Mouse (Mus musculus) limb, embryonic 15.5 days (tissue): Measurements from ENCODE around the gene Dnah5. TPM values are rescaled to one million over a fixed set of nuclear protein-coding genes. Genes with fewer than 3 reads are reported as not detected.

Source experiments
- ATAC-seq: fragments of 200-750 bp; cut with Nextera tagmentation; 2 replicates; pipeline ENCODE4 v1.8.0; 2017; ENCODE audit warnings: low read depth, moderate TSS enrichment; ENCODE audit not compliant: insufficient number of reproducible peaks, low FRiP score, low TSS enrichment
- H3K27ac ChIP-seq: fragments of 300-500 bp; sonication (generic); 2 replicates; pipeline ENCODE4 v1.5.1; 2015; ENCODE audit warnings: moderate library complexity, mild to moderate bottlenecking, inconsistent platforms
- H3K27me3 ChIP-seq: fragments of 300-500 bp; sonication (generic); 2 replicates; pipeline ENCODE4 v1.6.1; 2015; ENCODE audit warnings: inconsistent platforms
- H3K36me3 ChIP-seq: fragments of 300-500 bp; sonication (generic); 2 replicates; pipeline ENCODE4 v1.6.1; 2015; ENCODE audit warnings: inconsistent platforms
- H3K4me1 ChIP-seq: fragments of 300-500 bp; sonication (generic); 2 replicates; pipeline ENCODE4 v1.6.1; 2015; ENCODE audit warnings: inconsistent platforms
- H3K4me2 ChIP-seq: fragments of 300-500 bp; sonication (generic); 2 replicates; pipeline ENCODE4 v1.6.1; 2015; ENCODE audit warnings: mild to moderate bottlenecking, inconsistent platforms
- H3K4me3 ChIP-seq: fragments of 300-500 bp; sonication (generic); 2 replicates; pipeline ENCODE4 v1.5.1; 2015; ENCODE audit warnings: mild to moderate bottlenecking, inconsistent platforms
- H3K9ac ChIP-seq: fragments of 300-500 bp; sonication (generic); 2 replicates; pipeline ENCODE4 v1.6.1; 2015; ENCODE audit warnings: inconsistent platforms
- H3K9me3 ChIP-seq: fragments of 300-500 bp; sonication (generic); 2 replicates; pipeline ENCODE4 v1.6.1; 2016; ENCODE audit warnings: inconsistent platforms
- WGBS: fragments of 180-500 bp; shearing (Covaris S2); methylation state at CpG from one replicate; pipeline ENCODE4 v1.1.7; 2015; 5-methylcytosine and 5-hydroxymethylcytosine counted together
- polyA plus RNA-seq: library from polyadenylated mRNA; unstranded; fragments of >200 nt; fragmentation: Nextera tagmentation; extraction: Ambion mirVana; gene quantifications from 2 replicates; pipeline ENCODE4 v1.2.1, GENCODE M21; 2015

Gene Dnah5
- polyA plus RNA-seq, 1 experiment from 2014 or later = 0.04 TPM

GRCm38 (mm10) chr15:28515176-28515575, 311.6 kb downstream of the Dnah5 start:
- H3K9me3 ChIP-seq = no peaks in the 10 kb centered on the region

More at GRCm38 (mm10) chr15:28515176-28515575, 311.6 kb downstream of the Dnah5 start:
- WGBS = 64% methylated on average over 4 of the region's 4 CpGs
- H3K36me3 ChIP-seq = no peaks in the 10 kb centered on the region
- no peaks in the 10 kb centered on the region for H3K27me3 ChIP-seq
- ATAC-seq = no peak
- H3K4me2 ChIP-seq = no peak overlapping the region
- no peak overlapping the region for H3K27ac ChIP-seq
- no peaks in the 10 kb centered on the region for H3K4me1 ChIP-seq
- no peak overlapping the region for H3K9ac ChIP-seq
- H3K4me3 ChIP-seq = no peak overlapping the region

Other genes with a start within 250 kb of the Dnah5 start
- gene Trio, start 177.9 kb upstream of the Dnah5 start, polyA plus RNA-seq = 44.9 and 52.8 TPM in 2 replicates